Mouse (Mus musculus): ENCODE measurements around the gene Pde2a.

GRCm38 (mm10) chr7:101465850-101466580 is 44.5 kb downstream of the Pde2a start:
- TF ChIP-seq POLR2A (IDR thresholded peaks at IDR 0.05; ENCODE audit: borderline replicate concordance, control insufficient read depth, low read depth, low read length) (no peak), CTCF (IDR thresholded peaks at IDR 0.05; ENCODE audit: control insufficient read depth, insufficient read depth, low read length) (no peak)
